Mouse (Mus musculus) testis, adult 2 months (tissue): ENCODE data around the gene Nln.

Experiments
- CTCF ChIP-seq: fragments of 200-500 bp; IDR thresholded peaks from 2 replicates; pipeline ENCODE4 v1.5.1; 2012; ENCODE audit warnings: low read depth, mild to moderate bottlenecking, inconsistent platforms, low read length, moderate library complexity; ENCODE audit not compliant: control insufficient read depth, insufficient read depth, insufficient replicate concordance
- POLR2A ChIP-seq: fragments of 200-500 bp; IDR thresholded peaks from 2 replicates; pipeline ENCODE4 v1.6.1; 2012; ENCODE audit warnings: low read depth, mild to moderate bottlenecking, inconsistent platforms, low read length, moderate library complexity; ENCODE audit not compliant: control insufficient read depth

- TF ChIP-seq POLR2A (no peak), CTCF (no peak)
Observed at GRCm38 (mm10) chr13:104123662-104124381, 14.4 kb upstream of the Nln start.
